Mouse (Mus musculus) limb, embryonic 14.5 days (tissue): ENCODE measurements around the gene March2. TPM values are rescaled to one million over a fixed set of nuclear protein-coding genes. Genes with fewer than 3 reads are reported as not detected.

Experiments
- ATAC-seq: fragments of 200-750 bp; cut with Nextera tagmentation; 2 replicates; pipeline ENCODE4 v1.8.0; 2017; ENCODE audit warnings: low read depth, moderate number of reproducible peaks, moderate TSS enrichment; ENCODE audit not compliant: low FRiP score
- DNase-seq: peaks from one replicate; pipeline ENCODE4 v3.0.0-alpha.2; 2015; ENCODE audit warnings: low spot score
- H3K27ac ChIP-seq: fragments of 300-500 bp; sonication (generic); replicated peaks from 2 replicates; pipeline ENCODE4 v1.5.1; 2014; ENCODE audit warnings: low read depth, mild to moderate bottlenecking, low read length, moderate library complexity, mixed read lengths
- H3K27me3 ChIP-seq: fragments of 300-500 bp; sonication (generic); 2 replicates; pipeline ENCODE4 v1.6.1; 2014; ENCODE audit warnings: low read length, mixed read lengths; ENCODE audit not compliant: control insufficient read depth, insufficient read depth
- H3K36me3 ChIP-seq: fragments of 300-500 bp; sonication (generic); 2 replicates; pipeline ENCODE4 v1.6.1; 2014; ENCODE audit warnings: mild to moderate bottlenecking, low read length, moderate library complexity, mixed read lengths; ENCODE audit not compliant: control insufficient read depth, insufficient read depth
- H3K4me1 ChIP-seq: fragments of 300-500 bp; sonication (generic); 2 replicates; pipeline ENCODE4 v1.6.1; 2014; ENCODE audit warnings: antibody characterized with exemption, low read length, mixed read lengths; ENCODE audit not compliant: control insufficient read depth, insufficient read depth
- H3K4me2 ChIP-seq: fragments of 300-500 bp; sonication (generic); replicated peaks from 2 replicates; pipeline ENCODE4 v1.6.1; 2014; ENCODE audit warnings: low read depth, mild to moderate bottlenecking, low read length, moderate library complexity; ENCODE audit not compliant: severe bottlenecking
- H3K4me3 ChIP-seq: fragments of 300-500 bp; sonication (generic); replicated peaks from 2 replicates; pipeline ENCODE4 v1.5.1; 2014; ENCODE audit warnings: low read length
- H3K9ac ChIP-seq: fragments of 300-500 bp; sonication (generic); 2 replicates; pipeline ENCODE4 v1.6.1; 2014; ENCODE audit warnings: mild to moderate bottlenecking, low read depth, low read length, moderate library complexity; ENCODE audit not compliant: severe bottlenecking
- H3K9me3 ChIP-seq: fragments of 300-500 bp; sonication (generic); 2 replicates; pipeline ENCODE4 v1.6.1; 2016; ENCODE audit warnings: low read length; ENCODE audit not compliant: control insufficient read depth
- POLR2A ChIP-seq: fragments of 200-500 bp; IDR thresholded peaks from 2 replicates; pipeline ENCODE4 v1.8.0; 2012; ENCODE audit warnings: inconsistent platforms, mild to moderate bottlenecking, moderate library complexity, borderline replicate concordance; ENCODE audit not compliant: insufficient read depth, insufficient read length; ENCODE audit errors: extremely low read depth
- WGBS: fragments of 180-500 bp; shearing (Covaris S2); extraction: QIAGEN DNeasy Blood & Tissue Kit; methylation state at CpG from one replicate; pipeline ENCODE4 v1.1.7; 2014; 5-methylcytosine and 5-hydroxymethylcytosine counted together
- polyA plus RNA-seq, 2 experiments: library from polyadenylated mRNA; depleted of rRNA in 1 of 2; stranded (reverse) in 1 of 2; unstranded in 1 of 2; fragments of >200 nt; fragmentation: Nextera tagmentation in 1 of 2; extraction: Ambion mirVana in 1 of 2; gene quantifications; 2 replicates each; pipeline versions ENCODE4 v1.2.1 to v1.2.3; 2012 to 2014

Gene March2
- polyA plus RNA-seq, 2 experiments: 42.7 to 58.1 TPM

DNA sequence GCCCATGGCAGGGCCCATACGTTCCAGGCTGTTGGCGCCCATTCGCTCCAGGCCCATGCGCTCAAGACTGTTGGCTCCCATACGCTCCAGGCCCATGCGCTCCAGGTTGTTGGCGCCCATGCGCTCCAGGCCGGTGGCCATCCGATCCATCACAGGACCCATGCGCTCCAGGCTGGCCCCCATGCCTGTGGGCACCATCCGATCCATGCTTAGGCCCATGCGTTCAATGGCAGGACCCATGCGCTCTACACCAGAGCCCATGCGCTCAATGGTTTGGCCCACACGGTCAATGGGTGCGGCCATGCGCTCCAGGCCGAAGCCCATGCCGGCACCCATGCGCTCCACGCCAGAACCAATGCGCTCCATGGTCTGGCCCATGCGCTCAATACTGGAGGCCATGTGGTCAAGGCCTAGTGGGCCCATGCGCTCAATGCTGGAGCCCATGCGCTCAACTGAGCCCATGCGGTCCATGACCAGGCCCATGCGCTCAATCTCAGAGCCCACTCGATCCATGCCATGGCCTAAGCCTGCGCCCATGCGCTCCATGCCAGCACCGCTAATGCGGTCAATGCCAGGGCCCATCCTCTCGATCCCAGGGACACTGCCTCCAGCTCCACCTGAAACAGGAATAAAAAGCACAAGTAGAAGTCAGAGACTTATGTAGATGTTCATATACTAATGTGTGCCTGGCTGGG lies 68.5 kb downstream of the March2 start:
- WGBS: 98% methylated on average over 34 of the region's 34 CpGs
- TF ChIP-seq POLR2A: no peak
- no peak for ATAC-seq

GRCm38 (mm10) chr17:33645073-33645472 lies 73.4 kb downstream of the March2 start:
- H3K4me1 ChIP-seq: no peaks in the 10 kb centered on the region
- H3K27me3 ChIP-seq: no peaks in the 10 kb centered on the region
- H3K9ac ChIP-seq: no peak overlapping the region
- no peak overlapping the region for H3K4me3 ChIP-seq
- DNase-seq (no peak), ATAC-seq (no peak)
- no peak overlapping the region for H3K4me2 ChIP-seq
- no peak overlapping the region for H3K27ac ChIP-seq
- 96% methylated on average over 8 of the region's 8 CpGs for WGBS
- peaks cover 78% of the 10 kb centered on the region for H3K36me3 ChIP-seq
- no peak for TF ChIP-seq POLR2A
- H3K9me3 ChIP-seq: no peaks in the 10 kb centered on the region

More for the DNA sequence above, 68.5 kb downstream of the March2 start:
- Histone ChIP-seq H3K9ac (no peak overlapping the region), H3K4me1 (no peaks in the 10 kb centered on the region), H3K4me3 (no peak overlapping the region), H3K4me2 (no peak overlapping the region), H3K27me3 (no peaks in the 10 kb centered on the region), H3K27ac (no peak overlapping the region), H3K9me3 (no peaks in the 10 kb centered on the region), H3K36me3 (peaks cover 94% of the 10 kb centered on the region)
- DNase-seq: no peak

DNA sequence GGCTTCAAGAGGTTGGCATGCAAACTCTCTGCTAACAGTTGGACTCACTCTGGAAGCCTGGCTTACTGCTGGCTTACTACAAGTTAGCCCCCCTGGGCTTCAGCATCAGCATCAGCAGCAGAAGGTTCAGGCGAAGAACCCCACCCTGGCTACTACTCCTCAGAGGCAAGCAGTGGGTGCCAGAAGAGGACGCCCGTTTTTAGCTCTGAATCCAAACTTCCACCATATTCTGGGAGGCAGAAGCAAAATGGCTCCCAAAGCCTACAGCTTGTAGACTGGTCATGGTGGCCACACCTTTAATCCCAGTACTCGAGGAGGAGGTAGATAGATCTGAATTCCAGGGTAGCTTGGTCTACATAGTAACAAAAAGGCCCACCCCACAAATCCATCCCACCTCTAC lies 74.4 kb downstream of the March2 start:
- Histone ChIP-seq H3K27me3 (no peaks in the 10 kb centered on the region), H3K4me1 (no peaks in the 10 kb centered on the region), H3K36me3 (peaks cover 68% of the 10 kb centered on the region), H3K27ac (no peak overlapping the region), H3K9ac (no peak overlapping the region), H3K9me3 (no peaks in the 10 kb centered on the region), H3K4me2 (no peak overlapping the region), H3K4me3 (no peak overlapping the region)
- no peak for DNase-seq
- ATAC-seq: no peak
- WGBS: 89% methylated on average over 4 of the region's 4 CpGs
- TF ChIP-seq POLR2A: no peak

- no peak for DNase-seq
- no peak overlapping the region for H3K4me3 ChIP-seq
- ATAC-seq: no peak
- no peak for TF ChIP-seq POLR2A
- no peaks in the 10 kb centered on the region for H3K9me3 ChIP-seq
- H3K9ac ChIP-seq: no peak overlapping the region
- WGBS: 68% methylated on average over 6 of the region's 6 CpGs
- H3K27me3 ChIP-seq: no peaks in the 10 kb centered on the region
- no peak overlapping the region for H3K4me2 ChIP-seq
- H3K4me1 ChIP-seq: no peaks in the 10 kb centered on the region
- no peak overlapping the region for H3K27ac ChIP-seq
- peaks cover 44% of the 10 kb centered on the region for H3K36me3 ChIP-seq
Observed at GRCm38 (mm10) chr17:33639743-33640142, 78.7 kb downstream of the March2 start.

GRCm38 (mm10) chr17:33637516-33638276 lies 80.8 kb downstream of the March2 start, which contains the start of gene Pram1:
Gene Pram1 (plus strand): TSS chr17:33638056.
- no peak within 1 kb of the TSS for H3K9ac ChIP-seq
- TF ChIP-seq POLR2A: no peak
- DNase-seq (no peak), ATAC-seq (no peak)
- no peaks in the 10 kb centered on the region for H3K9me3 ChIP-seq
- H3K4me2 ChIP-seq: no peak within 1 kb of the TSS
- H3K27ac ChIP-seq: no peak within 1 kb of the TSS
- no peak within 1 kb of the TSS for H3K4me3 ChIP-seq
- peaks cover 34% of the 10 kb centered on the region for H3K36me3 ChIP-seq
- H3K27me3 ChIP-seq: no peaks in the 10 kb centered on the region
- 94% methylated on average over 4 of the region's 4 CpGs for WGBS
- no peaks in the 10 kb centered on the region for H3K4me1 ChIP-seq
